Mouse (Mus musculus) brain, embryonic 14.5 days (tissue): Measurements from ENCODE around the gene Cenpp. TPM values are rescaled to one million over a fixed set of nuclear protein-coding genes. Genes with fewer than 3 reads are reported as not detected.

Source experiments
- DNase-seq: peaks from one replicate; pipeline ENCODE4 v3.0.0-alpha.2; 2011; ENCODE audit warnings: low read depth
- CTCF ChIP-seq: fragments of 200-500 bp; IDR thresholded peaks from 2 replicates; pipeline ENCODE4 v1.5.1; 2012; ENCODE audit warnings: inconsistent platforms, mild to moderate bottlenecking, moderate library complexity, borderline replicate concordance; ENCODE audit not compliant: insufficient read depth, insufficient read length; ENCODE audit errors: extremely low read depth
- POLR2A ChIP-seq: fragments of 200-500 bp; IDR thresholded peaks from 2 replicates; pipeline ENCODE4 v1.6.1; 2012; ENCODE audit warnings: mild to moderate bottlenecking, inconsistent platforms, borderline replicate concordance; ENCODE audit not compliant: poor library complexity, insufficient read depth, insufficient read length, severe bottlenecking; ENCODE audit errors: extremely low read depth
- polyA plus RNA-seq: library from polyadenylated mRNA; depleted of rRNA; stranded (reverse); fragments of >200 nt; gene quantifications from 2 replicates; pipeline ENCODE4 v1.2.3, GENCODE M21; 2012

Gene Cenpp
- polyA plus RNA-seq, 1 experiment, result 3.0 TPM

GRCm38 (mm10) chr13:49466393-49467075 lies 186.1 kb downstream of the Cenpp start:
- no peak for TF ChIP-seq POLR2A
- TF ChIP-seq CTCF, result no peak
- peak; percentile 3 for DNase-seq

- no peak for DNase-seq
- TF ChIP-seq CTCF (no peak), POLR2A (no peak)
Measured at GRCm38 (mm10) chr13:49465875-49466274, 186.7 kb downstream of the Cenpp start.

- TF ChIP-seq CTCF, result no peak
- TF ChIP-seq POLR2A, result no peak
- no peak for DNase-seq
Measured at GRCm38 (mm10) chr13:49462921-49463320, 189.7 kb downstream of the Cenpp start.

GRCm38 (mm10) chr13:49461458-49462132 lies 191.0 kb downstream of the Cenpp start:
- no peak for TF ChIP-seq CTCF
- TF ChIP-seq POLR2A, result no peak
- DNase-seq, result no peak

- no peak for TF ChIP-seq POLR2A
- no peak for TF ChIP-seq CTCF
- no peak for DNase-seq
Measured at GRCm38 (mm10) chr13:49460692-49461414, 191.7 kb downstream of the Cenpp start.

- no peak for DNase-seq
- no peak for TF ChIP-seq CTCF
- no peak for TF ChIP-seq POLR2A
Measured at GRCm38 (mm10) chr13:49460276-49460675, 192.3 kb downstream of the Cenpp start.

GRCm38 (mm10) chr13:49449318-49449749 lies 203.3 kb downstream of the Cenpp start:
- peak; percentile 86 for DNase-seq
- TF ChIP-seq POLR2A, result no peak
- TF ChIP-seq CTCF, result peak; percentile 95

- DNase-seq, result no peak
- TF ChIP-seq CTCF, result no peak
- no peak for TF ChIP-seq POLR2A
Measured at GRCm38 (mm10) chr13:49444451-49444850, 208.1 kb downstream of the Cenpp start.

GRCm38 (mm10) chr13:49436170-49436569 lies 216.4 kb downstream of the Cenpp start:
- TF ChIP-seq POLR2A (no peak), CTCF (no peak)
- no peak for DNase-seq

- DNase-seq, result no peak
- TF ChIP-seq CTCF, result no peak
- TF ChIP-seq POLR2A, result no peak
Measured at GRCm38 (mm10) chr13:49435745-49436144, 216.8 kb downstream of the Cenpp start.

- TF ChIP-seq POLR2A, result no peak
- TF ChIP-seq CTCF, result no peak
- DNase-seq, result no peak
Measured at GRCm38 (mm10) chr13:49433268-49434029, 219.1 kb downstream of the Cenpp start.
